Mouse (Mus musculus) megakaryocyte, embryonic 14.5 days (primary cell): ENCODE measurements around the gene Fnbp1. TPM values are rescaled to one million over a fixed set of nuclear protein-coding genes. Genes with fewer than 3 reads are reported as not detected.
A peak's percentile ranks its signal among the peaks of the same experiment; 100 is the strongest.

Experiments used
- H3K27me3 ChIP-seq: replicated peaks from 2 replicates; pipeline ENCODE3; 2012; ENCODE audit warnings: inconsistent platforms
- H3K36me3 ChIP-seq: replicated peaks from 2 replicates; pipeline ENCODE3; 2012; ENCODE audit warnings: low read length, inconsistent platforms, mixed read lengths
- H3K4me1 ChIP-seq: 2 replicates; pipeline ENCODE4 v1.6.1; 2012; ENCODE audit warnings: inconsistent platforms
- H3K4me3 ChIP-seq: replicated peaks from 2 replicates; pipeline ENCODE3; 2012; ENCODE audit warnings: moderate library complexity, mild to moderate bottlenecking, inconsistent platforms
- H3K9me3 ChIP-seq: 2 replicates; pipeline ENCODE4 v1.6.1; 2012; ENCODE audit warnings: inconsistent platforms
- FLI1 ChIP-seq: IDR thresholded peaks from 2 replicates; pipeline ENCODE4 v1.6.1; 2012; ENCODE audit warnings: low read length, inconsistent platforms, mixed read lengths
- GATA1 ChIP-seq: IDR thresholded peaks from 3 replicates; pipeline ENCODE4 v1.6.1; 2012; ENCODE audit warnings: mixed read lengths, low read length, inconsistent platforms, borderline replicate concordance
- polyA plus RNA-seq: library from polyadenylated mRNA; stranded (reverse); fragments of >175 nt; gene quantifications from 2 replicates; pipeline ENCODE4 v1.2.3, GENCODE M21; 2012; ENCODE audit warnings: low replicate concordance; ENCODE audit not compliant: insufficient read depth

Gene Fnbp1
- polyA plus RNA-seq, 1 experiment: 52.5 TPM

DNA sequence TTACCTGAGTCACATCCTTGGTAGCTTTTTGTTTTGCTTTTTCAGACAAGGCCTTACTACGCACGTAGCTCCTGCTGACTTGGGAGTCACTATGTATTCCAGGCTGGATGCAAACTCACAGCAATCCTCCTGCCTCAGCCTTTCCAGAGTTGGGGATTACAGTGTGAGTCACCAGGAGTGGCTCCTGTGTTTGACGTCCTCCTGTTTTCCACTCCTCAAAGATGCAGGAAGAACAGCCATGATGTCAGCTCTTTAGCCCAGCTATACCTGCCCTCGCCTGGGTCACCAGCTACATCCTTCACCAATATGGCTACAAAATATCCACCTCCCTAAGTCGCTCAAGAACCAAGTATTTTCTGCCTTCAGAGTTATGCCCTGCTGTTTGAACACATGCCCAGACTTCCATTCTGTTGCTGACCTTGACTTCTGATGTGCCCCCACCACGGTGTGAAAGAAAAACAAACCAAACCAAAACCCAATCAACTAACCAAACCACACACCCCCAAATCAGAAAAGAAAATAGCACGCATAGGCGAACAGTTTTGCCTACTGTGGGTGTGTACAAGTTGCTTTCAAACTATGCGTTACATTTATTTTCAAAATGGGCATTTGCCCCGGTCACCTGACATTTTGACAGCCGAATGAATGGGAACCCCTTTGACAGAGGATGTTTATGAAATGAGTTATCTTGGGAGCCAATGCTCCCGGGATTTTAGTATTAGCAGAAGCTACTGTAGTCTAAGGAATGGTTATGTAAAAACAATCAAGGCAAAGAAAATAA, 1.6 kb downstream of the Fnbp1 start:
- no peaks in the 10 kb centered on the region for H3K9me3 ChIP-seq
- no peaks in the 10 kb centered on the region for H3K27me3 ChIP-seq
- TF ChIP-seq GATA1: no peak
- TF ChIP-seq FLI1: no peak
- peaks cover 31% of the 10 kb centered on the region for H3K36me3 ChIP-seq
- H3K4me1 ChIP-seq: peaks cover 90% of the 10 kb centered on the region
- peak overlapping the region; percentile 98 for H3K4me3 ChIP-seq

DNA sequence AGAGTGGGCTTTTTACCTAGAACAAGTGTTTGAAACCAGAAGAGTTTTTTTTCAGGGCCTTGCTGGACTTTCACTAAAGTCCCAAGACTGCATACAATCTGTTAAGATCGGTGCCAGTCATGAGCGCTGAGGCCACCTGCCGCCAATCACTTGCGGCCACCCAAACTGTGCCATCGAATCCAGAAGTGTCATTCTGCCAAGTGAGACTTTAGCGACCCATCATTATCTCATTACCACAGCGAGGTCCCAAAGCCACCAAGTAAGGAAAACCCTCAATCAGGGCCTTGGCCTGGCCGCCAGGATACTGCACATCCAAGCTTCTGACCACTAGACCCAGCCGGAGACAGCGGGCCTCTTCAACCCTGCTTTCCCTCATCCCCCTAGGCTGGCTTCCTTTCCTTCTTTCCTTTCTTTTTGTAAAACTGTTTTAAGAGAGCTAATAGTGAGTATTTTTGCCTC, 2.6 kb downstream of the Fnbp1 start:
- no peaks in the 10 kb centered on the region for H3K27me3 ChIP-seq
- peaks cover 90% of the 10 kb centered on the region for H3K4me1 ChIP-seq

DNA sequence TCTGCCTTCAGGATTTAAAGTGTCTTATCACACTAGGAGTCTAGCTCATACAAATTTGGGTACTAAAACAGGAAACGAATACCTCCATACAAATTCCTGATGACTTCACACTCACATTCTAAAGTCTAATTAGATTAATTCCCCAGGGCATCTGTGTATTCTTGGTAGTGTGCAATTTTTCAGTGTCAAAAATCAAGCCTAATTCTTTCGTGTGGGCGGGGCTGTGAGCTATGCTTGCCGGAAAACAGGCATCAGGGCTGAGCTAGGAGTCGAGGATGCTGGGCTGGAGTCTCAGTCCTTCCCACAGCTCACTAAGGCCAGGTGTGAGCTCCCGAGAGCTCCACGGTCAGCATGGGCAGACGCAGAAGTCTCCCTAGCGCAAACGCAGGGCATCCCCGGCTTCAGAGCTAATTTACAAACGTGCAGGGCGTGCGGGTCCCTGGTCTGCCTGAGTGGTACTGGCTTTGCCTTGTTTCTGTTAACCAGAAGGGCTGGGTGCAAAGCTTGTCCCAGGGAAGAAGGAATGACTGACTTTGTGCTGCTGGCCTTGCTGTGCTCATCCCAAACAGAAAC, 4.7 kb downstream of the Fnbp1 start:
- peaks cover 50% of the 10 kb centered on the region for H3K36me3 ChIP-seq
- peak overlapping the region; percentile 33 for H3K4me3 ChIP-seq
- TF ChIP-seq FLI1 (no peak), GATA1 (no peak)
- no peaks in the 10 kb centered on the region for H3K27me3 ChIP-seq
- H3K9me3 ChIP-seq: no peaks in the 10 kb centered on the region
- peaks cover 90% of the 10 kb centered on the region for H3K4me1 ChIP-seq

More for the DNA sequence above, 2.6 kb downstream of the Fnbp1 start:
- TF ChIP-seq FLI1 (no peak), GATA1 (no peak)
- H3K36me3 ChIP-seq: peaks cover 39% of the 10 kb centered on the region
- H3K9me3 ChIP-seq: no peaks in the 10 kb centered on the region
- H3K4me3 ChIP-seq: peak overlapping the region; percentile 81

DNA sequence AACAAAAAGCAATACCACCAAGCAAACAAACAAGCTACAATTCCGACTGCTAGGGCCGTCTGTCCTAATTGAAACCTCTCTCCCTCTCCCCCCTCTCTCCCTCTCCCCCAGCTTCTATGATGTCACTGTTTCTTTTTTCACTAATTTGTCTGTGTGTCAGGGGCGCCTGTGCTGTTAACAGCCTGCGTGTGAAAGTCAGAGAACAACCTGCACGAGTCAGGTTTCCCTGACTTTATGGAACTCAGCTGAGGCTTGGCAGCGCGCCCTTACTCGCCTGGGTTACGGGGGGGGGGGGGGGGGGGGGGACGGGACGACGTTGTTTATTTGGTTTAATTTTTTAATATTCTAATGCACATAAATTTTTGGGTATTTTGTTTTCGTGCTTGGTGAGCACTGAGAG, 5.5 kb downstream of the Fnbp1 start:
- H3K4me1 ChIP-seq: peaks cover 95% of the 10 kb centered on the region
- TF ChIP-seq FLI1: no peak
- TF ChIP-seq GATA1: no peak

DNA sequence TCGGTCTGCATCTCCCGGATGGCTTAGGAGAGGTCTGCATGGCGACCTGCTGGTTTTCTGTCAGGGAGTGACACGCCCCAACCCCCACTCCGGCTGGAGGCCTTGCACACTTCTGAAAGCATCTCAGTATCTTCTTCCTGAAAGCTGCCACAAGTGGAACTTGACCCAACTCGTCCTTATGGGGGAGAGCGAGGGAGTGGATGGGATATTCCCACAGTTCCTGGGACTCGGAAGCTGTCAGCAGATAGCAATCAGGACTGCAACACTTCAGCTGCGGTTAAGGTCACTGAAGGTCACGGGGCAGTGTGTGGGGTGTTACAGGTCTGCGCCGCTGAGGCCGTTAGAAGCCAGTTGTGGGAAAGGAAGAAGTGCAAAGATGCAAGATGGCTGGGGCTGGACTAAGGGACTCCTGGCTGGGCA, 6.3 kb downstream of the Fnbp1 start:
- peaks cover 99% of the 10 kb centered on the region for H3K4me1 ChIP-seq

More for the DNA sequence above, 5.5 kb downstream of the Fnbp1 start:
- peaks cover 50% of the 10 kb centered on the region for H3K36me3 ChIP-seq
- H3K4me3 ChIP-seq: no peak overlapping the region
- no peaks in the 10 kb centered on the region for H3K9me3 ChIP-seq
- H3K27me3 ChIP-seq: no peaks in the 10 kb centered on the region

DNA sequence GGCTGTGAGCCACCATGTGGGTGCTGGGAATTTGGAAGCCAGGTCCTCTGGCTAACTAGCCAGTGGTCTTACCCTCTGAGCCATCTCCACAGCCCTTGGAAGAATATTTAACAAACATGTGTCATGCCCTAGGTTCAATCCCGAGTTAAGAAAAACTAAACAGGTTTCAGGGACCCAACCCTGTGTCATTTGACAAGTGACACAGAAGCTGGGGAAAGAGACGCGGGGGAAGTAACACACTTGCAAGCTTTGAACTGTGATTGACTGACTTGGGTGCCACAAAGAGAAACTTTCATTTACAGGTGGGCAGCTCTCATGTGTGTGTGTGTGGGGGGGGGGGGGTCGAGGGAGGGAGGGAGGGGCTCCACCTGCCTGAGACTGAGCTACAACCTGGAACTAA, 7.8 kb downstream of the Fnbp1 start:
- Histone ChIP-seq H3K4me1 (peaks cover 99% of the 10 kb centered on the region), H3K36me3 (peaks cover 54% of the 10 kb centered on the region), H3K9me3 (no peaks in the 10 kb centered on the region), H3K4me3 (no peak overlapping the region), H3K27me3 (no peaks in the 10 kb centered on the region)
- TF ChIP-seq GATA1 (no peak), FLI1 (no peak)

More for the DNA sequence above, 6.3 kb downstream of the Fnbp1 start:
- Histone ChIP-seq H3K9me3 (no peaks in the 10 kb centered on the region), H3K27me3 (no peaks in the 10 kb centered on the region), H3K36me3 (peaks cover 50% of the 10 kb centered on the region), H3K4me3 (peak overlapping the region; percentile 60)
- TF ChIP-seq GATA1 (no peak), FLI1 (no peak)

DNA sequence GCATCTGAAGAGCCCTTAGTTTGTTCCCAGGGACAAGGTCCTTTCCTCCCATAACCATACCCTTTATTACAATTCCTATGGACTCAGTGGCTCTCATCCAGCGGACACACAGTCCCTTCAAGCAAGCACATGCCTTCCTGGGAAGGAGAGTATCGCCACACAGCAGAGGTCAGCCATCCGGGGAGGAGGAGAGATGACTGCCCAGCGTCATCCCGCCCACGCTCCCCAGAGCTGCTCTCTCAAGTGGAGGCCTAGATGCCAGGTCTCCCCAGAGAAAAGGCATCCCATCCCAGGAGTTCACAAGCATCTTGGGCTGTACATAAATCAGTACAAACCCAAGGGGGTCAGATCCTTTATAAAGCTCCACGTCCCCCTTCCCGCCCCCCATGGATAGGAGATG, 9.1 kb downstream of the Fnbp1 start:
- TF ChIP-seq FLI1 (no peak), GATA1 (no peak)
- peak overlapping the region; percentile 84 for H3K4me3 ChIP-seq
- H3K9me3 ChIP-seq: no peaks in the 10 kb centered on the region
- peaks cover 59% of the 10 kb centered on the region for H3K36me3 ChIP-seq
- H3K4me1 ChIP-seq: peaks cover 100% of the 10 kb centered on the region
- H3K27me3 ChIP-seq: no peaks in the 10 kb centered on the region

DNA sequence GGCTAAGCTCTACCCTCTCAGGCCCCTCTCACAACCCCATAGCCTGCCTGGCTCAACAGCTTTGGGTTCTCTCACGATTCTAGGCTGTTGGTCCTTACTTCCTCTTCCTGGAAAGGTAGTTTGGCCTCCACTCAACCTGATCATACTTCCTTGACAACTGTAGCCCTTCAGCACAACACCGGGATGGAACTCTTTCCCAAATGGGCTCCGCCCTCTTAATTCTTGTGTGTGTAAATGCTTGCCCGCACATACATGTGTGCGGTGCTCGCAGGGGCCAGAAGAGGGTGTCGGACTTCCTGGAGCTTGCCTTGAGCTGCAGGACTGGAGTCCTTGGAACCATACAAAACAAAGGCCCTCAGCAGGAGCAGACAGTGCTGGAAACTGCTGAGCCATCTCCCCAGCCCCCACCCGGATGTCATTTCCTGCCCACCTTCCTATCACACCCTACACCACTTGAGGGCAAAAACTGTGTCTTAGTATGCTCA, 11.0 kb downstream of the Fnbp1 start:
- peaks cover 100% of the 10 kb centered on the region for H3K4me1 ChIP-seq

DNA sequence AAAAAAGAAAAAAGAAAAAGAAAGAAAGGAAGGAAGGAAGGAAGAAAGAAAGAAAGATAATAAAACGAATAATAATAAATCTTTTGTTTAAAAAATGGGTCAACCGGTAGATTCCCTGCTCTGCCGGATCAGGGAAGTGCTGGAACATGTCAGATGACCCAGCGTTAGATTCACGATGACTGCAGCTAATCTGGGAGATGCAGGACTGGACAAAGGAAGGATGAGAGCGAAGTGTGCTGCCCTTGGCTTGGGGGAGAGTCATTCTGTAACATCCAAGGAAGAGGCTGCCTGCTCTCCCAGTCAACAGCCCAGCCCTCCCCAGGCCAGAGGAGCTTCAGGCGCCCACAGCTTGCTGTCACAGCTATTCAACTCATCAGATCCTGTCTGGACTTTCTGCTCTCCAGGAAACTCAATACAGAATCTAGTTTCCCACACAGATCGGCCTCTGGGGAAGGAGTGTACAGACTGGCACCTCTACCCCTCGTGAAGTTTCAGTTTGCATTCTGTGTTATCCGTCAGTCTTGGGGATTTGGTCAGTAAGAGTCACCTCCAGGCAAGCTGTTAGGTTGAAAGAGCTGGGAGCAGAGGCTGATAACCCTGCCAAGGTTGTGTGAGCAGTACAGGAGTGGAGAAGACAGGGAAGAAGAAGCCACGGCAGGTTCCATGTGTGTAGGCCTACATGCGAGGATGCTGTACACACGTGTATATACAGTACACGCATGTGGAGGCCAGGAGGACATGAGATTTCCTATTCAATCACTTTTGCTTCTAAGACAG, 11.9 kb downstream of the Fnbp1 start:
- no peak for TF ChIP-seq GATA1
- H3K9me3 ChIP-seq: no peaks in the 10 kb centered on the region
- no peaks in the 10 kb centered on the region for H3K27me3 ChIP-seq
- peaks cover 55% of the 10 kb centered on the region for H3K36me3 ChIP-seq
- peak overlapping the region; percentile 79 for H3K4me3 ChIP-seq
- peaks cover 100% of the 10 kb centered on the region for H3K4me1 ChIP-seq

More for the DNA sequence above, 11.0 kb downstream of the Fnbp1 start:
- Histone ChIP-seq H3K9me3 (no peaks in the 10 kb centered on the region), H3K4me3 (peak overlapping the region; percentile 79), H3K36me3 (peaks cover 58% of the 10 kb centered on the region), H3K27me3 (no peaks in the 10 kb centered on the region)
- TF ChIP-seq FLI1 (no peak; the same call in 1 of the 2 replicates), GATA1 (no peak)
